Comparison of ENCODE assay signal across 8 mouse cellular contexts in the genomic region with DNA sequence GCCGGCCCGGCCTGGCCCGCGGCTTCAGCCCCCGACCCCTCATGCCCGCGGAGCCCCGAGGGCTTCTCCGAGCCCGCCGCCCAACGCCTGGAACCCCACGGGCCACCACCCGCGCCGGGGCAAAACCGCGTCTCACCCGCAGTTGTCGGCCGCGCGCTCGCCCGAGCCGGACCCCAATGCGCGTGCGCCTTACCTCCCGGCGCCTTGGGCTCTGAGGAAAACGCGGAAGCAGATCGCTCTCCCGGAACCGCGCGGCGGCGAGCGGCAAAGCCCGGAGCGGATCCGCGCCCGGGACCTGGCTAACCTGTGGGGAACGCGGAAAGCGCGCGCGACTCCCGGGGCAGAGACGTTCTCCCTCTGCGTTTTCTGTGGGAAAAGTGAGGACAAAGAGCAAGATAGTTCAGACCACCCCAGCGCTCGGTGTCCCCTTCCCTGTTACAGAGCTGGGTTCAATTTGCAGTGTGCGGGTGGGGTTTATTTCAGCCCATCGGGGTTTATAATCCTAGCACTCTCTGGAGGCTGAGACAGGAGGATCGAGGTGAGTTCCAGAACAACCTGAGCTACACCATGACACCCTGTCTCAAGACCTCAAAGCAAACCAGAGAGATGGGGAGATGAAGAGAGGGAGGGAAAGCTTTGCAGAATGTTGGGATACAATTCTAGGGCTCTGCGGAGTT. TPM values are rescaled to one million over a fixed set of nuclear protein-coding genes. Genes with fewer than 3 reads are reported as not detected.
A peak's percentile ranks its signal among the peaks of the same experiment; 100 is the strongest.
DNase-seq lines count a peak whose midpoint lies in the region; ATAC-seq and TF ChIP-seq lines count a peak whose summit lies in the region.

Kansl3 (minus strand) TSS at position 213 of the 677 bp plus-strand sequence.

- no peaks in the 10 kb centered on the region for H3K9me3 ChIP-seq in hindbrain, postnatal 0 days (ENCODE audit: low read length)
- H3K9me3 ChIP-seq in megakaryocyte, embryonic 14.5 days, result no peaks in the 10 kb centered on the region

- peak; percentile 95 for ATAC-seq in common myeloid progenitor, adult 5-6 weeks (replicated peaks; ENCODE audit: low read depth, poor library complexity, severe bottlenecking)
- ATAC-seq in hindbrain, postnatal 0 days, result peak; percentile 91

- no peak for TF ChIP-seq CTCF in gastrocnemius, adult 2 months (IDR thresholded peaks at IDR 0.05)
- TF ChIP-seq CTCF in hindbrain, postnatal 0 days (IDR thresholded peaks at IDR 0.05; ENCODE audit: low read depth), result no peak
- TF ChIP-seq CTCF in left cerebral cortex, adult 2 months (IDR thresholded peaks at IDR 0.05), result no peak

- peaks cover 5% of the 10 kb centered on the region; the same call in 1 of the 2 replicates for H3K36me3 ChIP-seq in hindbrain, postnatal 0 days (ENCODE audit: insufficient read depth, low read length)
- peaks cover 30% of the 10 kb centered on the region for H3K36me3 ChIP-seq in megakaryocyte, embryonic 14.5 days (replicated peaks; ENCODE audit: low read length)

- peaks cover 6% of the 10 kb centered on the region; the same call in 1 of the 2 replicates for H3K4me1 ChIP-seq in hindbrain, postnatal 0 days (ENCODE audit: insufficient read depth, low read length)
- H3K4me1 ChIP-seq in megakaryocyte, embryonic 14.5 days, result peaks cover 32% of the 10 kb centered on the region

- peak; percentile 97 for DNase-seq in ZHBTc4 (ENCODE audit: low read depth, low spot score)
- DNase-seq in gastrocnemius, adult 2 months, result peak; percentile 95
- DNase-seq in hindbrain, postnatal 0 days (ENCODE audit: low spot score), result peak; percentile 96
- DNase-seq in left cerebral cortex, adult 2 months (ENCODE audit: extremely low spot score in 1 of 2, low spot score in 2 of 2), result peak; percentile 87 to 90
- DNase-seq in right cerebral cortex, postnatal 10 days (ENCODE audit: low spot score in 2 of 2), result peak; percentile 89 to 93
- DNase-seq in urinary bladder, postnatal 25 days (ENCODE audit: low spot score), result peak; percentile 91

- no peaks in the 10 kb centered on the region for H3K27me3 ChIP-seq in hindbrain, postnatal 0 days (ENCODE audit: insufficient read depth, low read length)
- H3K27me3 ChIP-seq in megakaryocyte, embryonic 14.5 days (replicated peaks), result peaks cover 19% of the 10 kb centered on the region

- WGBS in hindbrain, postnatal 0 days, result 4% methylated on average over 61 of the region's 61 CpGs

- H3K27ac ChIP-seq in gastrocnemius, adult 2 months, result peak within 1 kb of the TSS; percentile 95
- peak within 1 kb of the TSS; percentile 76 for H3K27ac ChIP-seq in hindbrain, postnatal 0 days
- H3K27ac ChIP-seq in left cerebral cortex, adult 2 months, result peak within 1 kb of the TSS; percentile 78

- peak within 1 kb of the TSS; percentile 95 for H3K4me3 ChIP-seq in gastrocnemius, adult 2 months
- peak within 1 kb of the TSS; percentile 95 for H3K4me3 ChIP-seq in hindbrain, postnatal 0 days (ENCODE audit: low read length)
- peak within 1 kb of the TSS; percentile 89 for H3K4me3 ChIP-seq in left cerebral cortex, adult 2 months
- peak within 1 kb of the TSS; percentile 95 for H3K4me3 ChIP-seq in megakaryocyte, embryonic 14.5 days (replicated peaks)

- H3K9ac ChIP-seq in hindbrain, postnatal 0 days (replicated peaks; ENCODE audit: low read length), result peak within 1 kb of the TSS; percentile 95

- intact Hi-C loops in gastrocnemius, adult 2 months (cut with DNase I), result loop anchor here (1.0 to 5.0 kb wide), 2 partner anchors 102 to 128 kb away; partner anchors contain the start of gene Cnnm4
- intact Hi-C loops in left cerebral cortex, adult 2 months (cut with DNase I), result loop anchor here (1.0 to 5.0 kb wide), 3 partner anchors 102 to 323 kb away; partner anchors contain the start of genes Cnnm4 and Cox5b

- peak within 1 kb of the TSS; percentile 85 for H3K4me2 ChIP-seq in hindbrain, postnatal 0 days (ENCODE audit: low read depth, low read length)

RNA-seq across cellular contexts. Expression of gene Kansl3, which starts in this region (rescaled TPM):
- 25.7 and 47.6 TPM in 2 replicates for total RNA-seq in common myeloid progenitor, adult 5-6 weeks (2017)
- 10 to 100 TPM; 37.7 to 39.6 TPM for total RNA-seq in gastrocnemius, adult 2 months (2021)
- 60.0 and 60.4 TPM in 2 replicates for total RNA-seq in hindbrain, postnatal 0 days (2014; rRNA removed)
- polyA plus RNA-seq in hindbrain, postnatal 0 days (2015; fragmentation: Nextera tagmentation; extraction: Ambion mirVana), result 29.6 and 31.5 TPM in 2 replicates
- total RNA-seq in left cerebral cortex, adult 2 months (2021), result 10 to 100 TPM; 60.7 to 66.0 TPM
- 5.8 and 6.6 TPM in 2 replicates for polyA plus RNA-seq in megakaryocyte, embryonic 14.5 days (2012; ENCODE audit: insufficient read depth, low replicate concordance)

Comparison
In these comparisons a context has a peak if more than half of its experiments do, and no peak if none do; other contexts are left out.
1. Peak in every context shown above with its lines: DNase-seq, ATAC-seq, H3K4me3 ChIP-seq and H3K27ac ChIP-seq.